Mouse (Mus musculus): ENCODE measurements around the gene Zbtb20.

- no peak for TF ChIP-seq CTCF (IDR thresholded peaks at IDR 0.05; ENCODE audit: borderline replicate concordance, insufficient read depth, low read length)
- TF ChIP-seq POLR2A (IDR thresholded peaks at IDR 0.05; ENCODE audit: low read depth, low read length): no peak
Observed at GRCm38 (mm10) chr16:43525624-43526023, 649.9 kb downstream of the Zbtb20 start.
